Mouse (Mus musculus) urinary bladder, postnatal 36 days (tissue): ENCODE data around the gene Nipal4.
"Not testable (repeated sequence)": the region's sequence is repeated elsewhere in the genome, so short reads cannot be mapped to it uniquely, and the experiment has no call there.

Source experiments
- DNase-seq, 2 experiments: peaks; one replicate each; pipeline ENCODE4 v3.0.0; 2022; ENCODE audit warnings: low spot score in 2 of 2, mixed read lengths in 1 of 2

The Nipal4 gene

DNA sequence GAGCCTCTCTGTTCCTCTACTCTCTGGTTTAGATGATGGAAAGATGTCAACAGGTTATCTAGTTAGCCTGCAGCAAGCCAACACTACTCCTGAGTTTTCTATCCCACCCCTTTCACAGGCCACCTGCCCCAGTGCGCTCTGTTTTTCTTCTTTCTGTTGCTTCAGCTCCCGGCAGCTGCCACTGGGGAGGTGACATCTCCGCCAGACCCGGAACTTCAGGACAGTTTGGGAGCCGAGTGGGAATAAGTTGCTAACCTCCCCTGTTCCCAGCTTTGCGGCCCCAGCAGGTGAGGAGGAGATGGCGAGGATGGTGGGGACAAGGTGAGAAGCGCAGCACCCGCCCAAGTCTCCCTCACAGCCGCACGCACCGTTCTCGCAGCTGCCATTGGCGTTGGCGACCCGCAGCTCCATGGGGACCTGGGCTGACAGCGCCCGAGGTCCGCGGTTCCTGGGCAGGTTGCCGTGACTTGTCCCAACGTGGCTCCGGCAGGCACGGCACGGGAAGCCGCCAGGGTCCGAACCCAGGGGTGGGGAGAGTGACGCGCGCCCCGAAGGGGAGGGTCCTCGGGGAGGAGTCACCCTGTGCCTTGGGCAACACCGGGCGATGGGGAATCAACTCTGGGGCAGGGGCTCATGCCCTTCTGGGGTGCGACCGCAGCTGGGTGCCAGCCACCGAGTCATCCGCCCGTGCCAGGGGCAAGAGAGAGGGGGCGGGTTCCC is at the start of gene Nipal4:
Gene Nipal4, minus strand, starts transcription at position 643 of the 720 bp plus-strand sequence.
- DNase-seq = peak; percentile 69 to 71

DNA sequence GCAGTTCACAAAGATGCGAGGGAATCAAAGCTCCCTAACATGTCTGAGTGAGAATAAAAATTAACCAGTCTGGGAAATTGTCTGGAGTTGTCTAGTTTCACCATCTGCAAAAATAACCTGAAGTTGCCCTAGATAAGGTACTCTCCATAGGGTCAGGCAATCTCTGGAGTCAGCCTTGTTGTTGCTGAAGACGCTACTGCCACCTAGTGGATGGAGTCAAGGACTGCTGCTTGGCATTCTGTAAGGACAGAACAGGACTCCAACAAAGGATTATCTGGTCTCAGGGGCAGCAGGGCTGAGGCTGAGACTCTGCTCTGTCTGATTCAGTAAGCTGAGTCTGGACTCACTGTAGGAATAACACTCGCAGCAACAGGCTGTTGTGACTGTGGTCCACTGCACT is 49.0 kb upstream of the Nipal4 start:
- DNase-seq = peak in 1 of 2 experiments; percentile 52

DNA sequence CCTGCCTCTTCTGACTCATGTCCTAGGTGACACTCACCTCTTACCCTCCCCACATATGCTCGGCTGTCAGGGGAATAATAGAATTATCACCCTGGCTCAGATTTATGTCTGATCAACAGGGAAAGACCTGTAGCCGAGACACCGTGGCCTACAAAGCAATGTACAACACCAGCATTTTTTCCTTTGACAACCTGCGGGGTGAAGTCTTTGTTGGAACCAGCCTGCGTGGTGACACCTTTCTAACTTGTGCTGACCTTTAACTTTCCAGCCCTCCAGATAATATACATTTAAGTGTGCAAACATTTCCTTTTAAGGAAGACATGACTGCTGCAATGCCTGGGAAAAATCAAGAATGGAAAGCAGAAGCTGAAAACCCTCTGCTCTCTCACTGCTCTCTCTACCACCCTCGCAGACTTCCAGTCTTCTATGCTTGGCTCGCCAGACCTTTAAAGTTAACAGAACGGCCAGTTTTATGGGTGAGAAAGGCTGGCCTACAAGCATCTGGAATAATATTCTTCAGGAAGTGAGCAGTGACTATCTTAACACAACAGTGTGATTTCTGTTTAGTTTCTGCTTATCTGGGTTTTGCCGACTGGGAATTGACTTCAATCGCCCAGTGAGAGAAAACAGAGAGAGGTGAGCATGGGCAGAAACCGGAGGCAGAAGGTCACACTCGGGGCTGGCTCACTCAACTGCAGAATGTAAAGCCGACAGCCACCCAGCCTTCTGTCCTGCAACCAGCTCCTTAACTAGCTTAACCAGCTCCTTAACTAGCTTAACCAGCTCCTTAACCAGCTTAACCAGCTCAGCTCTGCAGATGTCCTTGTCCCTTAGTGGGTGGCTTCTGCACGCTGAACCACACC is 48.3 kb upstream of the Nipal4 start:
- no peak for DNase-seq

GRCm38 (mm10) chr11:46213844-46214243 is 47.5 kb upstream of the Nipal4 start:
- DNase-seq = no peak

DNA sequence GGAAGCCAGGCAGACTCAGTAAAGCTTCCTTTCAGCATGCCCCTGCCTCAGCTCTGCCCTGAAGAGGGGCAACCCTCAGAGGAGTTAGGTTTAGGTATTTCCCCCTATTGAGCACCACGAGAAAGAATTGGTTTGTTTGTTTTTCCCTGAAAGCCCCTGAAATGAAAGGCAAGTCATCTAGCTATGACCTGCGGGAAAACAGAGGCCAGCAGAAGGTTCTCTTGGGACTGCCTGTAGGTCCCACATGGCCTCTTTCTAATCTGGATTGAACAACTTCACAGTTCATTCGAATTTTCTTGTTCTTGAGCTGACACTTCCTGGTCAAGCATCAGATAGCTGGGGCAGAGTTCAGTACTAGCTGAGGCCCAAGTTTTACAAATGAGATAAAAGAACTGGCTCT is 45.5 kb upstream of the Nipal4 start:
- DNase-seq = no peak

- no peak for DNase-seq
Observed at GRCm38 (mm10) chr11:46209884-46210283, 43.6 kb upstream of the Nipal4 start.

DNA sequence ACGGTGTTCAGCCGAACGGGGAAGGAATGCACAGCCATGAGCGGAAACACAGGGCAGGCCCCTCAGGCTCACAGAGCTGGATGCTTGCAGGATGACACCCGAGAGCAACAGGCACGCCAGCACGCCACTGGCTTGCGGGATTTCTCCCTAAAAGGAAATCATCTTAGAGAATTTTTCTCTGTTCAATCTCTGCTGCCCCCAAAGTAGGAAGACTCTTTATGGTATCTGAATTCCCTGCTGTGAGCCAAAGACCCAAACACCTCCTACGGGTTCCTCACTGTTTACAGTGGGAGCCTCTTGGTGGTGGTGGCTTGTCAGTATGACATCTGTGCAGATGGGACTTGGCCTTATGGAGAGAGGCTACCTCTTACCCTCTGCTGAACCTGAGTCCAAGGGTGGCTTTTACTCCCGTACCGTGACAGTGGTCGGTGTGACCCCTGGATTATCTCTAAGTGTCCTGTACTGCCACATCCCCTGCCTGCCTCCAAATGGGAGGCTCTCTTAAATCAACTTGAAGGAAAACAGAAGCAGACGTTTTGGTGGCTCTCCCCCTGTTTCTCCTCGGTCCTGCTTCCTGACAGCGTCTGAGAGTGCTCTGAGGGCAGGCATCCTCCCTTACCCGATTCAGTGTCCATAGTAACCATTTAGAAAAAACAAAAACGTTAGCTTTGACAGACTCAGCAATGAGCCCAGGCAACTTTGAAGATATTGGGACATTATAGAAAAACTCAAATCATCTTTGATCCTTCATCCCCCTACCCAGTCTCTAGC is 39.5 kb upstream of the Nipal4 start:
- no peak for DNase-seq

DNA sequence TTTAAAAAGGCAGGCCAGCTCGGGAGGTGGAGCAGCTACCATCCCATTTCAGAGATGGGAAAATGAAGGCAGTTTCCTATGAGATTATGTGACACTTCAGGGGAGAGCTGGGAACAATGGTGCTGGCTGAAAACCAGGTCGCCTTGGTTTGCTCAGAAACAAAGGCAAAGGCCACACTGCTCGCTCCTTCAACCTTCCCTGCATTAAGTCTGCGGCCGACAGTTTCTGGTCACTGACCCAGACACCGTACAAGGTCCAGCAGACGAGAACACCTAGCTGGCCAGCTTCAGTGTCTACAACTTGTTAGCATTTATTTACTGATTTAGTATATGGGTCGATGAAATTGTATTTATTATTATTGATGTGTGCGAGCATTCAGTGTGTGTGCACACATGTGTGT is 38.5 kb upstream of the Nipal4 start:
- no peak for DNase-seq

GRCm38 (mm10) chr11:46202547-46202887 is 36.2 kb upstream of the Nipal4 start:
- DNase-seq = no peak

GRCm38 (mm10) chr11:46201636-46202546 is 35.6 kb upstream of the Nipal4 start:
- no peak for DNase-seq

DNA sequence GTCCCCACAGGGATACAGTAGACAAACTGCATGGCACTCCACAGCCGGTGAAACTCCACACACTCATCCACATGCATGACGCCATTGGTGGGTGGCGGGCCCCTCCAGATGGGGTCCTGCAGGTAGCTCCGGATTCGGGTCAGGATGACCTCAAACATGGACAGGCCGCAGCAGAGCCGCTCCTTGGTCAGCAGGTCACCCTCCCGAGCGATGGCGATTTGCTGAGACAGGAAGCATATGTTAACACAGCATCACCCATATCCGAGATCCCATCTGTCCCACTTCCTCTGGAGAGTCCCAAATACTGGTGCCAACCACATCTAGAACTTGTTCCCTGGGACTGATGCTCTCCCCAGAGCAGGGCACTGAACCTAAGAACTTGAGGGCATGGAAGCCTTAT is 34.4 kb upstream of the Nipal4 start:
- DNase-seq = no peak

DNA sequence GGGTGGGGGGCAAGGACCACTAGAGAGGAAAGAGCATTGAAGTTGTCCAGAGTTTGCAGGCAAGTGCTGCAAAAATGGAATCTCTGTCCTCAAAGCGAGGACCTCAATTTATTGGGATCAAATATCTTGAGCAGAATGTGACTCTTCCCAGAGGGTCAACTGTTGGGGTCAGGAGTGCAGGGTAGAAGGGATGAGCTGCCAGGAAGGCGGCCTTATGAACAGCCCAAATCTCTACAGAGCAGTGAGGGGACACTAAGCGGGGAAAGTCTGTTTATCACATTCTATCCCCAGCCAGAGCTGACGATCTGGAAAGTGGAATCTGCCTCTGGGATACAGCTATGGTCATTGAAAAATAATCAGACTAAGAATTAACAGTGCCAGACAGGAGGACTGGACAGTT is 27.9 kb upstream of the Nipal4 start:
- DNase-seq = no peak

GRCm38 (mm10) chr11:46188283-46188682 is 22.0 kb upstream of the Nipal4 start:
- DNase-seq = no peak

DNA sequence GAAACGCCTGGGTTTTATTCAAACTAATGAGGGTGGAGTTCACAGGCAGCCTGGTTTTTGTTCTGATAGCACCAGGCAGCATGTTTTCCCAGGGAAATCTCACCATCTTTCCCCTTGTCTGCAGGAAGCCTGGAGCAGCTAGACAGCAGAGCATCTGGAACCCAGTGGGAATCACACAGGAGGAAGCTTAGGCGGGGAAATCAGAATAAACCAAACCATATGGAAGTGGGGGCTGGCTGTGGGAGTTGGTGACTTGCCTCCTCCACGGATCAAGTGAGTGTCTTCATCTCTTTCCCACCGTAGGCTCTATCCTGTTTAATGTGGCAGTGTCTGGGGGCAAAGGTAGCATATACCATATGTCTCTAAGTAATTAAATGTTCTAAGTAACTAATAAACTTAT is 19.2 kb upstream of the Nipal4 start:
- DNase-seq = no peak

DNA sequence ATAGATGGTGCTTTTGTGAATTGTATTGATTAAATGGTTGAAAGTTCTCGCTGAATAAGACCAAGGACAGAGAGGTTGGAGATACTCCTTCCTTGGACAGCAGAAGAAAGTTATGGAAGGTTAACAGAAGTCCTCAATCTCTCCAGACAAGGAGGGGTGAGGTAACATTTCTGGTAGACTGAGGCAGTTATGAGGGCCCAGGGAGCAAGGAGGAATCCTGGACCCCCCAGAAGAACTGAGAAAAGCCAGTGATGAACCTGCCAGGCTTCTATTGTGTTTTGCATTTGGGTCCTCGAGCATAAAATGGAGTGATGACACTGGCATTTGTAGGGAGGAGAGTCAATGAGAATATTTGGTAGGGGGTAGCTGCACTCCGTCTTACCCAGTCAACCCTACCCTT is 18.6 kb upstream of the Nipal4 start:
- no peak for DNase-seq

DNA sequence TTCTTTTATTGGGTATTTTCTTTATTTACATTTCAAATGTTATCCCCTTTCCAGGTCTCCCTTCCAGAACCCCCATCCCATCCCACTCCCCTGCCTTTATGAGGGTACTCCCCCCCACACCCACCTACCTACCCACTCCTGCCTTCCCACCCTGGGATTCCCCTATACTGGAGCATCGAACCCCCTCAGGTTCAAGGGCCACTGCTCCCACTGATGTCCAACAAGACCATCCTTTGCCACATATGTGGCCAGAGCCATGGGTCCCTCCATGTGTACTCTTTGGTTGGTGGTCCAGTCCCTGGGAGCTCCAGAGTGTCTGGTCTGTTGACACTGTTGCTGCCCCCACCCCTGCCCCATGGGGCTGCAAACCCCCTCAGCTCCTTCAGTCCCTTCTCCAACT is 15.7 kb upstream of the Nipal4 start:
- DNase-seq = not testable (repeated sequence)

DNA sequence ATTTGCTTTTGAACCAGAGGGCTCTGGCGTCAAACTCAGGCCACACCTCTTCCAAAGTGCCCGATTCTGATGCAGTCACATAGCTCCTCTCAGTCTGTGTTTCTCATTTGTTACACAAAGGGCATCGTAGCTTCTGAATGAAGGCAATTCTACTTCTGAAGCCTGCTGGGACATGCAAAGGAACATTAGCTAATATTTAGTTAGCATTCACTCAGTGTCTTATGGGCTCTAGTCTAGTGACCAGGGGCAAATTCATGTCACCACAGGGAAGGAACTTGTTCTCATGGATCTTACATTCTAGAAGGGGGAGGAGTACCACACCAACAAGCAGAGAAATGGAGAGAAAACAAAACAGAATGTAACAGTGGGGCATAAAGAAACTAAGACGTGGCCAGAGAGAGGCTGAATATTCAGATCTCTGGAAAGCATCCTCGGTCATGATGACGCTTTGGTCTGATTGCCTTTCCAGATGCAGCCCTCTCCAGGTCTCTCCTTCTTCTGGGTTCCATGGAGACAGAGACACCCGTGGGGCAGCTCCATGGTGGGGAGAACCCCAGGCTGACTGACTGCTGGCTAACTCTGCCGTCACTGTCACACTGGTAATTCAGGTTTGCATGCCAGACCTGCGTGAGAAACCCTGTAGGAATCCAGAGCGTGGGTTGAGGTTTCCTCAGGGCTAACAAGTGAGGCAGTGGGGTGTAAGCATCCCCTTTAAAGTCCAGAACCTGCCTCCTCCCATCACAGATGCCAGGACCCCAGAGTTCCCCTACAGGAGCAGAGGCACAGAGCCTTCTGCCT is 11.1 kb upstream of the Nipal4 start:
- peak in 1 of 2 experiments; percentile 47 for DNase-seq

DNA sequence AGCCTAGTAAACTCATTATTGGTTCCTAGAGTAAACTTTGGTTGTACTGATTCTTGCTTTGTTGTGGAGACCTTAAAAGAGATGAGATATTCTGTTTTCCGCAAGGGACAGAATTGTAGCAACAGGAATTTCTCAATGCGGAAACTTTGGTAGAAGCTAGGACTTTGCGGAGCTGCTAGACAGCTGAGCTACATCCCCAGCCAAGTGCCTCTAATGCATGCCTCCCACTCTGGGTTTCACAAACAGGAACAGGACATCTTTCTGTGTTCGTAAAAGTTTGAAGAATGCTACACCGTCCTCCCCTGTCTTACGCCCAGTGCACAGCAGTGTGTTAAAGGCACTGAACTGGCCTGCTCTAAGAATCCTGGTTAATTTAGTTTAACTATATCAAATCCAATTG is 9.8 kb upstream of the Nipal4 start:
- DNase-seq = no peak

GRCm38 (mm10) chr11:46172128-46172527 is 5.8 kb upstream of the Nipal4 start:
- no peak for DNase-seq

DNA sequence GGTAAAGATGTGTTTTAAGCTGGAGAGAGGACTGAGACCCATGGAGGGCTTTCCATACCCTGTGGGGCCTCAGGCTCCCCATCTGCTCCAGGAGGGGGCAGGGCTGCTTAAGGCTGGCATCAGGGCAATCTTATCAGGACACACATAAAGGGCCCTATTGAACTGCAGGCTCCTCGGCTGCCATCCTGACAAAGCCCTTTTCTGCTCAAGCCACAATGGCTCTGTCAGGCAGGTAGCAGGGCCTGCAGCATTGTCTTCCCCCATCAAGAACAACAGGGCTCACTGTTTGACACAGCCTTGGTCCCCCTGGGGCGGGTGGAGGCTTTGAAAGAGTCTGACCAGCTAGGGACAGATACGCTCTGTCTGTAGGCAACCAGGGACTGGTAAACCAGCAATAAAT is 3.6 kb upstream of the Nipal4 start:
- no peak for DNase-seq

DNA sequence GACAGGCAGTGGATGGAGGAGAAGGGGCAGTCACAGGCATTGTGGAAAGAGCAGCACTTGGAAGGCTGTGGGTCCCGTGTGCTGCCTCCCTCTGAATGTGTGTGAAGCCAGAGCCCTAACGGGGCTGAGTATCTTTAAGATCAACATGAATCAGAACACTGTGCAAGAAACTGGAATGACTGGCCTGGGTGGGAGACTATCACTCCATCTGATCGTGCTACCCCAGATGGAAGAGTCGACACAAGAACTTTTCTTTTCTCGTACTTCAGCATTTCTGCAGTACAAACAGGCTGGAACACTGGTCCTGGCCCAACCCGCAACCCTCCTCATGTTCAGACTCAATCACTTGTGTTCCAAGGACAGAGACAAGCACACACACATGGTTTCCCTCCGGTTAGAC is 2.2 kb upstream of the Nipal4 start:
- DNase-seq = peak; percentile 42 to 52
